Mouse (Mus musculus) embryonic facial prominence, embryonic 11.5 days (tissue): ENCODE measurements around the gene Pik3ca. TPM values are rescaled to one million over a fixed set of nuclear protein-coding genes. Genes with fewer than 3 reads are reported as not detected.

ENCODE experiments used
- ATAC-seq: fragments of 200-750 bp; cut with Nextera tagmentation; replicated peaks from 2 replicates; pipeline ENCODE4 v1.8.0; 2017; ENCODE audit warnings: low read depth; ENCODE audit not compliant: insufficient number of reproducible peaks, low FRiP score, low TSS enrichment
- DNase-seq: peaks from one replicate; pipeline ENCODE4 v3.0.0-alpha.2; 2015; ENCODE audit warnings: low spot score
- H3K27ac ChIP-seq: fragments of 300-500 bp; sonication (generic); replicated peaks from 2 replicates; pipeline ENCODE4 v1.5.1; 2014; ENCODE audit warnings: mild to moderate bottlenecking, low read depth, low read length, control low read depth
- H3K27me3 ChIP-seq: fragments of 300-500 bp; sonication (generic); 2 replicates; pipeline ENCODE4 v1.6.1; 2014; ENCODE audit warnings: mild to moderate bottlenecking, low read length, moderate library complexity, mixed read lengths; ENCODE audit not compliant: control insufficient read depth, insufficient read depth
- H3K36me3 ChIP-seq: fragments of 300-500 bp; sonication (generic); replicated peaks from 2 replicates; pipeline ENCODE4 v1.6.1; 2014; ENCODE audit warnings: low read depth, mild to moderate bottlenecking, low read length, moderate library complexity, mixed read lengths; ENCODE audit not compliant: control insufficient read depth, insufficient read depth
- H3K4me1 ChIP-seq: fragments of 300-500 bp; sonication (generic); 2 replicates; pipeline ENCODE4 v1.6.1; 2014; ENCODE audit warnings: low read length, mixed read lengths; ENCODE audit not compliant: control insufficient read depth, insufficient read depth
- H3K4me2 ChIP-seq: fragments of 300-500 bp; sonication (generic); 2 replicates; pipeline ENCODE4 v1.6.1; 2014; ENCODE audit warnings: low read depth, mild to moderate bottlenecking, control low read depth, low read length, moderate library complexity
- H3K4me3 ChIP-seq: fragments of 300-500 bp; sonication (generic); 2 replicates; pipeline ENCODE4 v1.5.1; 2014; ENCODE audit warnings: low read depth, low read length, control low read depth
- H3K9ac ChIP-seq: fragments of 300-500 bp; sonication (generic); replicated peaks from 2 replicates; pipeline ENCODE4 v1.6.1; 2014; ENCODE audit warnings: mild to moderate bottlenecking, control low read depth, low read length
- H3K9me3 ChIP-seq: fragments of 300-500 bp; sonication (generic); replicated peaks from 2 replicates; pipeline ENCODE4 v1.6.1; 2016; ENCODE audit warnings: mild to moderate bottlenecking, low read length, inconsistent platforms, mixed read lengths; ENCODE audit not compliant: control insufficient read depth
- WGBS: fragments of 180-500 bp; shearing (Covaris S2); extraction: QIAGEN DNeasy Blood & Tissue Kit; methylation state at CpG from one replicate; pipeline ENCODE4 v1.1.7; 2014; 5-methylcytosine and 5-hydroxymethylcytosine counted together
- polyA plus RNA-seq: library from polyadenylated mRNA; unstranded; fragments of >200 nt; fragmentation: Nextera tagmentation; extraction: Ambion mirVana; gene quantifications from 2 replicates; pipeline ENCODE4 v1.2.1, GENCODE M21; 2014

Gene Pik3ca
- polyA plus RNA-seq, 1 experiment from 2014 or later: 23.3 TPM

DNA sequence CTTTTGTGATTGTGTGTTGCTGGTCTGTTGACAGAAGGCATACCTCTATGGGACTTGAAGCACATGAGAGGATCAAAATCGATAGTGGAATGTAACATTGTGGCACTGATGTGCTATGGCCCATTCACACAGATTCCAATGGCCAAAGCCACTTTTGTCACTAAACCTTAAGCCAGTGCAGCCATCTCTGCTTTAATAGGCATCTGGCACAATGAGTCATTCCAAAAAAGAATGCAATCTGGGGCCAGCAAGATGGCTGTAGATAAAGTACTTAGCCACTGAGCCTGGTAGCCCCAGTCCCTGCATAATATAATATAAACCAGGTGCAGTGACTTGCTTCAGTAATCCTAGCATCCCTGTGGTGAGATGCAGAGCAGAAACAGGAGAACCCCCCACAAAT is 30.0 kb upstream of the Pik3ca start:
- Histone ChIP-seq H3K9me3 (no peaks in the 10 kb centered on the region), H3K4me1 (no peaks in the 10 kb centered on the region; the same call in 1 of the 2 replicates), H3K27ac (no peak overlapping the region), H3K36me3 (no peaks in the 10 kb centered on the region), H3K4me3 (no peak overlapping the region), H3K27me3 (no peaks in the 10 kb centered on the region), H3K9ac (no peak overlapping the region), H3K4me2 (no peak overlapping the region)
- no peak for ATAC-seq
- WGBS: 78% methylated on average over 1 of the region's 1 CpGs
- DNase-seq: peak; percentile 43

DNA sequence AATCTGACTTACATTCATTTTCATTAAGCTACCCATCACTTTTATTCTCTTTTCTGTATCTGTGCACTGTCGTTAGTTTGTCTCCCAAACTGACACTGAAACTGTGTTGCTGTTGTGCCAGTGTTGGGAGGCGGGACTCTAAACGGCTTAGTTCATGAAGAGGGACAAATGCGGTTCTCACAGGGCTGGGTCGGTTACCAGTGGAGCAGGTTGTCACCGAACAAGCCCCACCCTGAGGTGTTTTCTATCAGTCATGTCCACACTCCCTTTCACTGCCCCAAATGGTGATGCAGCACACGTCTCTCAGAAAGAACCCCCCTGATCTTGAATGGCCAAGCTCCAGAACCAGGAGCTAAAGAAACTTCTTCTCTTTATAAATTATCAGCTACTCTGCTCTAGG is 25.5 kb upstream of the Pik3ca start:
- 75% methylated on average over 7 of the region's 7 CpGs for WGBS

DNA sequence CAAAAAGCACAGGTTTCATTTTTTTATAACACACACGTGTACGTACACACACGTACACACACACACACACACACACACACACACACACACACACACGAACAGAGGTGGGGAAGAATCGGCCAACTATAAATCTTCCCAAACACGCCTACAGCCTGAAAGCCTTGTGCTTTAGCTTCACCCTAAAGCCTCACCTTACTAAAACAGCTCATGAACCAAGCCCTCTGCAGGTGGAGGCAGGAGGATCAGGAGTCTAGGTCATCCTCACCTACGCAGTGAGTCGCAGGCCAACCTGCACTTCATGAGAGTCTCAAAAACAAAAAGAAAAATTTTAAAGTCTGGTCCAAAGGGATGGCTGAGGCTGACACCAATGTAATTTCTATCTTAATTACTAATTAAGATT is 25.0 kb upstream of the Pik3ca start:
- H3K4me2 ChIP-seq: no peak overlapping the region
- no peak overlapping the region for H3K9ac ChIP-seq
- H3K4me1 ChIP-seq: no peaks in the 10 kb centered on the region
- no peak overlapping the region for H3K27ac ChIP-seq
- 84% methylated on average over 8 of the region's 8 CpGs for WGBS
- H3K4me3 ChIP-seq: no peak overlapping the region
- no peaks in the 10 kb centered on the region for H3K27me3 ChIP-seq
- ATAC-seq (no peak), DNase-seq (no peak)
- no peaks in the 10 kb centered on the region for H3K9me3 ChIP-seq
- H3K36me3 ChIP-seq: no peaks in the 10 kb centered on the region

More for the DNA sequence above, 25.5 kb upstream of the Pik3ca start:
- DNase-seq: no peak
- Histone ChIP-seq H3K9ac (no peak overlapping the region), H3K4me1 (no peaks in the 10 kb centered on the region), H3K27me3 (no peaks in the 10 kb centered on the region), H3K4me3 (no peak overlapping the region), H3K9me3 (no peaks in the 10 kb centered on the region), H3K36me3 (no peaks in the 10 kb centered on the region), H3K4me2 (no peak overlapping the region), H3K27ac (no peak overlapping the region)
- no peak for ATAC-seq

DNA sequence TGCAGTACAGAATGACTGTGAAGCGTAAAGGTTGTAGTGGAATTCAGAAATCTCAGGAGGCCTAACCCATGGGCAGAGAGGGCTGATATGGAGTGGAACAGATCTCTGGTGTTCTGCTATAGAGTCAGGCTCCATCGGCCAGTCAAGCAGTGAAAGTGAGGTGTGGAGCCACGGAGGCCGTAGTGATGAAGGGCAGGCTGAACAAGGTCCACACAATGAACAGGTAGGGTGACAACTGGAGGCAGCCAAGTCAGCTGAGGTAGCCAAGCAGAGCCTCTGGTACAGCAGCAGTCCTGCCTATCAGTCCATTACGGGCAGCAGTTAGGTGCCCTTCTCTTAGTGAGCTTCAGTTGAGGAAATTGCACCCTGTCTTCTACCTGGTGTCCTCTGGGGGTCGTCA is 24.2 kb upstream of the Pik3ca start:
- DNase-seq (no peak), ATAC-seq (no peak)
- Histone ChIP-seq H3K4me3 (no peak overlapping the region), H3K27ac (no peak overlapping the region), H3K9me3 (no peaks in the 10 kb centered on the region), H3K4me1 (no peaks in the 10 kb centered on the region), H3K4me2 (no peak overlapping the region), H3K27me3 (no peaks in the 10 kb centered on the region), H3K9ac (no peak overlapping the region), H3K36me3 (no peaks in the 10 kb centered on the region)
- 82% methylated on average over 6 of the region's 6 CpGs for WGBS

DNA sequence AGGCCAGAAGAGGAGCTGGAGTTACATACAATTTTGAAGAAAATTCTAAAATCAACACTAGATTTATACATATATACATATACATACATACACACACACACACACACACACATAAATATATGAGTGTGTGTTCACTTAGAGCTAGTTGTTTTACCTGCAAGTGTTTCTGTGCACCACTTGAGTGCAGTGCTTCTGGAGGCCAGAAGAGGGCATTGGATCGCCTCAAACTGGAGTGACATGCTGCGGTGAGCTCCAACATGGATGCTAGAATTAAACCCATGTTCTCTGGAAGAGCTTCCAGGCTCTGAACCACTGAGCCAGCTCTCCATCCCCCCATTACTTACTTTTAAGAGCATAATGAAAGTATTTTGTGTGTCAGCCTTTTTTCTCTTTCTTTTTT is 17.6 kb upstream of the Pik3ca start:
- peak; percentile 32 for DNase-seq
- H3K36me3 ChIP-seq: no peaks in the 10 kb centered on the region
- no peaks in the 10 kb centered on the region for H3K4me1 ChIP-seq
- H3K4me2 ChIP-seq: no peak overlapping the region
- no peak overlapping the region for H3K9ac ChIP-seq
- H3K9me3 ChIP-seq: no peaks in the 10 kb centered on the region
- no peak overlapping the region for H3K4me3 ChIP-seq
- H3K27ac ChIP-seq: no peak overlapping the region
- ATAC-seq: no peak
- WGBS: 22% methylated on average over 2 of the region's 2 CpGs
- H3K27me3 ChIP-seq: no peaks in the 10 kb centered on the region

DNA sequence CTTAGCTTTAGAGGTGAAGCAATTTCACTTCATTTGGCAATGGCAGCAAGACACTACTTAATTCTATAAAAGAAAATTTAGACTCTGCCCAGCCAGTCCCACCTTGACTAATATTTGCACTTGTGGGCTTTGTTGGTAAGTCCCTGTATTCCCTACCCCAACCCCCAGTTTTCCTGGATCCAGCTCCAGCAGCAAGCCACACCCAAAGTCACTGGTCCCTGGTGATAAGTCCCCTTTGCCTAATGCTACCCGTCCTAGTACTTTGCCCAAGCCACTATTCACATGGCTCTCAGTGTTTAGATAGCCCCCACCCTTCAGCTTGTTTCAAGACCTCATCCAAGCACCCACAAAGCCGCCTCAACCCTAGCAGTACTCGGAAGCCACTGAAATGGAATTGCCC is 15.9 kb upstream of the Pik3ca start:
- Histone ChIP-seq H3K4me2 (no peak overlapping the region), H3K9ac (no peak overlapping the region), H3K9me3 (no peaks in the 10 kb centered on the region), H3K4me1 (no peaks in the 10 kb centered on the region), H3K4me3 (no peak overlapping the region), H3K27me3 (no peaks in the 10 kb centered on the region), H3K36me3 (no peaks in the 10 kb centered on the region), H3K27ac (no peak overlapping the region)
- 81% methylated on average over 3 of the region's 3 CpGs for WGBS
- ATAC-seq (no peak), DNase-seq (no peak)

DNA sequence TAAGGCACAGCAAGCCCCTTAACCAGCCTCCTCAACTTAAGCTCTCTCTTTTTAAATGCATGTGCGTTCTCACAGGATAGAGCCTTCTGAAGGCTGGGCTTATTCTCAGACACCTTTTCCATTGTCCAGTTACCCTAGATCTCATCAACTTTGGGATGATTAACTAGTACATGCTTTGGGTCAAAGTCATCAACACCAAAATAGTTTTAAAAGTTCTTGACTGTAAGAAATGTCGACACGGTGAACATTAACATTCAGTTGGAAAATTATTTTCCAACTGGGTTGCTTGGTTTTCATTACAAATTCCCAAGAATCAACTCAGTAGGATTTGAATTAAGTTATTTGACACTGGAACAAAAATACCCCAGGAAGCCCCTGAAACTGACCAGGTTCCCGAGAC is 4.6 kb upstream of the Pik3ca start:
- Histone ChIP-seq H3K9me3 (no peaks in the 10 kb centered on the region), H3K36me3 (no peaks in the 10 kb centered on the region), H3K27ac (no peak overlapping the region), H3K4me3 (no peak overlapping the region), H3K4me2 (no peak overlapping the region), H3K27me3 (no peaks in the 10 kb centered on the region), H3K9ac (no peak overlapping the region), H3K4me1 (no peaks in the 10 kb centered on the region)
- ATAC-seq (no peak), DNase-seq (no peak)
- 92% methylated on average over 4 of the region's 4 CpGs for WGBS

DNA sequence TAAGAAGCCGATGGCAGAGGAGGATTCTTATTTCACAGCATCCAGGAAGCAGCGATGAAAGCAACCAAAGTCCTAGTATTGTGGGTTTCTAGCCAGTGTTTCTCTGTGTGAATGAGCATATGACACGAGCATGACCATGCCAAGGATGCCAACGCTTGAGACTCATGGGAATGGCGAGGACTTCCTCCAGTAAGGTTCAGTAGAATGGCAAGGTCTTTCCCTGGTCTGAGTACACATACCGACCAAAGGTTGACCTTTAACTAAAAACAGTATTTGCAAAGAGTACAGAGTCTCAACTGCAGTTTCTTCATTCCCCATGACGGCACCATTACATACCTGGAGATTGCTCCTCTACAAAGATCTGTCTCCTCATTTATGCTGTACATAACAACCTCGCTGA is 3.5 kb upstream of the Pik3ca start:
- Histone ChIP-seq H3K4me2 (no peak overlapping the region), H3K4me3 (no peak overlapping the region), H3K4me1 (no peaks in the 10 kb centered on the region), H3K27ac (no peak overlapping the region), H3K36me3 (no peaks in the 10 kb centered on the region), H3K27me3 (no peaks in the 10 kb centered on the region), H3K9me3 (no peaks in the 10 kb centered on the region), H3K9ac (no peak overlapping the region)
- DNase-seq (no peak), ATAC-seq (no peak)
- 84% methylated on average over 8 of the region's 8 CpGs for WGBS
